Mouse (Mus musculus) testis, adult 2 months (tissue): Measurements from ENCODE around the gene Atp5g3. TPM values are rescaled to one million over a fixed set of nuclear protein-coding genes. Genes with fewer than 3 reads are reported as not detected.

Experiments
- H3K27ac ChIP-seq: fragments of 200-500 bp; 2 replicates; pipeline ENCODE4 v1.5.1; 2012; ENCODE audit warnings: low read depth, low read length; ENCODE audit not compliant: control insufficient read depth, insufficient read depth
- H3K27me3 ChIP-seq: fragments of 200-500 bp; 2 replicates; pipeline ENCODE4 v1.6.1; 2012; ENCODE audit warnings: mild to moderate bottlenecking, low read length, moderate library complexity; ENCODE audit not compliant: control insufficient read depth, insufficient read depth
- H3K36me3 ChIP-seq: fragments of 200-500 bp; 2 replicates; pipeline ENCODE4 v1.6.1; 2012; ENCODE audit warnings: mild to moderate bottlenecking, low read length; ENCODE audit not compliant: control insufficient read depth, insufficient read depth
- H3K4me1 ChIP-seq: fragments of 200-500 bp; 2 replicates; pipeline ENCODE4 v1.6.1; 2012; ENCODE audit warnings: low read length; ENCODE audit not compliant: control insufficient read depth, insufficient read depth
- H3K4me3 ChIP-seq: fragments of 200-500 bp; 2 replicates; pipeline ENCODE4 v1.5.1; 2012; ENCODE audit warnings: low read depth, mild to moderate bottlenecking, low read length, moderate library complexity, mixed read lengths; ENCODE audit not compliant: control insufficient read depth
- CTCF ChIP-seq: fragments of 200-500 bp; IDR thresholded peaks from 2 replicates; pipeline ENCODE4 v1.5.1; 2012; ENCODE audit warnings: low read depth, mild to moderate bottlenecking, inconsistent platforms, low read length, moderate library complexity; ENCODE audit not compliant: control insufficient read depth, insufficient read depth, insufficient replicate concordance
- POLR2A ChIP-seq: fragments of 200-500 bp; IDR thresholded peaks from 2 replicates; pipeline ENCODE4 v1.6.1; 2012; ENCODE audit warnings: low read depth, mild to moderate bottlenecking, inconsistent platforms, low read length, moderate library complexity; ENCODE audit not compliant: control insufficient read depth
- polyA plus RNA-seq: library from polyadenylated mRNA; depleted of rRNA; stranded (reverse); fragments of >200 nt; gene quantifications from 2 replicates; pipeline ENCODE4 v1.2.3, GENCODE M21; 2012

Atp5g3 gene
- polyA plus RNA-seq, 1 experiment = 130 TPM

DNA sequence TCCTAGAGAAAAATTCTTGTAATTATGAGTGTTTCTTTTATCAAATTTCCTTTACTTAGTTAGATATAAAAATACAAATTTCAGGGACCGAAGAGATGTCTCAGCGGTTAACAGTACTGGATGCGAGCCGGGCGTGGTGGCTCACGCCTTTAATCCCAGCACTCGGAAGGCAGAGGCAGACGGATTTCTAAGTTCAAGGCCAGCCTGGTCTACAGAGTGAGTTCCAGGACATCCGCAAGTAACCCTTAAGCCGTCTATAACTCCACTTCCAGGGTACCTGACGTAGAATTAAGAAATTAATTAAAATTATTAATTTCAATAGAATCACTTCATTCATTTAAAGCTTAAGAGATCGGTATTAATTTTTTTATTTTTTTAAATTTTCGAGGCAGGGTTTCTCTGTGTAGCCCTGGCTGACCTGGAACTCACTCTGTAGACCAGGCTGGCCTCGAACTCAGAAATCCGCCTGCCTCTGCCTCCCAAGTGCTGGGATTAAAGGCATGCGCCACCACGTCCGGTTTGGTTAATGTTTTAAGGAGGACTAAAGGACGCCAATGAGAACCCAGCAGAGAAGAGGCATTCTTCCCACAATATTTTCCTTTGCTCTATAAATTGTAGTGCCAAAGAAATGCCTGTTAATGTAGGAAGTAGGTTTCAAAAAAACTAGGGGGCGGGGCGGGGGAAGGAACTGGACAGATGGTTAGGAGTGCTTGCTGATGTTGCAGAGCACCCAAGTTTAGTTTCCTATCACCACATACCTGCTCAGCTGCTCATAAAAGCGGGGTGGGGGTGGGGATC, 17.5 kb downstream of the Atp5g3 start:
- Histone ChIP-seq H3K4me1 (peaks cover 4% of the 10 kb centered on the region), H3K27me3 (no peaks in the 10 kb centered on the region), H3K4me3 (peak overlapping the region; percentile 99), H3K36me3 (no peaks in the 10 kb centered on the region), H3K27ac (no peak overlapping the region)
- TF ChIP-seq POLR2A (no peak), CTCF (no peak)

DNA sequence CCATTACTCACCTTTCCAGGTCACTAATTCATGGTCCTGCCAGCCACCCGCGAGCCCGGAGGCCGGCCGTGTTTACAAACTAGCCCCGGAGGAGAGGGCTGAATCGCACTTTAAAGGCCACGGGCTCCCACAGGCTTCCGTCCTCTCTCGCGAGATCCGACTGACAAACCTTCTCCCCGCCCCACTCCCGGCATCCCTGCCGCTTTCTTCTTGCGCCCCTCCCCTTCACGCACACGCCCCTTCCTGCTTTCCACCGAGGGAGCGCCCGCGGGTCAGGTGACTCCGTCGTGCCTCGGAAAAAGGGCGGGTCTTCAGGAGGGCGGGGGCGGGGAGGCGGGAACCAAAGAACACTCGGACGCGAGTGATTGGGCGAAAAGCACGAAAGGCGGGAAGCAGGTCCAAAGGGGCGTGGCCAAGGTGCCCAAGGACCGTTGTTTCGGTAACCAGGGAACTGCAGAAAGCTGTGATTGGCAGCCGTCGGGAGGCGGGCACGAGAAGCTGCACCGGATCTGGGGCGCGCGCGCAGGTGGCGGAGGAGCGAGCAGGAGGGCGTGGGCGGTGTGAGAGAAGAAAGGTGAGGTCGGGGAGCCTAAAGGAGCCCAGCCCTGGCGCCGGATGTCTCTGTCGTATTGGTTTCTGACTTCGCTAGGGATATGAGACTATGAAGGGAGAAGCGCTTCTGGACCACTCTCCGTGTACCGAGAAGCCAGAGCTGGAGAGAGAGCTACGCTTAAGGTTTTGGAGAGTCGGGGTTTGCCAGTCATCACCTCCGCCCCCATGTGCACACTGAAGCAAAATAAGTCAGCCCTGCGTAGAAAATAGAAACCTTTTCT, 18.4 kb downstream of the Atp5g3 start, which contains the start of gene Atf2:
Atf2 (minus strand) TSS at position 176 of the 833 bp plus-strand sequence.
- Histone ChIP-seq H3K36me3 (no peaks in the 10 kb centered on the region), H3K27me3 (no peaks in the 10 kb centered on the region), H3K4me3 (peak within 1 kb of the TSS; percentile 99), H3K4me1 (peaks cover 4% of the 10 kb centered on the region), H3K27ac (peak within 1 kb of the TSS; percentile 96)
- TF ChIP-seq POLR2A (peak; percentile 70), CTCF (no peak)

GRCm38 (mm10) chr2:73891701-73892463, 19.2 kb downstream of the Atp5g3 start:
- TF ChIP-seq POLR2A (no peak), CTCF (no peak)
- H3K4me1 ChIP-seq = peaks cover 4% of the 10 kb centered on the region
- H3K36me3 ChIP-seq = no peaks in the 10 kb centered on the region
- H3K4me3 ChIP-seq = peak overlapping the region; percentile 99
- H3K27ac ChIP-seq = peak overlapping the region; percentile 96
- H3K27me3 ChIP-seq = no peaks in the 10 kb centered on the region

- no peaks in the 10 kb centered on the region for H3K27me3 ChIP-seq
- no peaks in the 10 kb centered on the region for H3K4me1 ChIP-seq
- no peak overlapping the region for H3K4me3 ChIP-seq
- no peaks in the 10 kb centered on the region; the same call in 1 of the 2 replicates for H3K36me3 ChIP-seq
- H3K27ac ChIP-seq = no peak overlapping the region
- TF ChIP-seq POLR2A = no peak
- no peak for TF ChIP-seq CTCF
Measured at GRCm38 (mm10) chr2:73885997-73886396, 25.1 kb downstream of the Atp5g3 start.

GRCm38 (mm10) chr2:73877891-73878290, 33.2 kb downstream of the Atp5g3 start:
- no peaks in the 10 kb centered on the region for H3K4me1 ChIP-seq
- H3K27me3 ChIP-seq = no peaks in the 10 kb centered on the region
- no peaks in the 10 kb centered on the region for H3K36me3 ChIP-seq
- TF ChIP-seq POLR2A = no peak
- TF ChIP-seq CTCF = no peak
- H3K27ac ChIP-seq = no peak overlapping the region
- H3K4me3 ChIP-seq = no peak overlapping the region

DNA sequence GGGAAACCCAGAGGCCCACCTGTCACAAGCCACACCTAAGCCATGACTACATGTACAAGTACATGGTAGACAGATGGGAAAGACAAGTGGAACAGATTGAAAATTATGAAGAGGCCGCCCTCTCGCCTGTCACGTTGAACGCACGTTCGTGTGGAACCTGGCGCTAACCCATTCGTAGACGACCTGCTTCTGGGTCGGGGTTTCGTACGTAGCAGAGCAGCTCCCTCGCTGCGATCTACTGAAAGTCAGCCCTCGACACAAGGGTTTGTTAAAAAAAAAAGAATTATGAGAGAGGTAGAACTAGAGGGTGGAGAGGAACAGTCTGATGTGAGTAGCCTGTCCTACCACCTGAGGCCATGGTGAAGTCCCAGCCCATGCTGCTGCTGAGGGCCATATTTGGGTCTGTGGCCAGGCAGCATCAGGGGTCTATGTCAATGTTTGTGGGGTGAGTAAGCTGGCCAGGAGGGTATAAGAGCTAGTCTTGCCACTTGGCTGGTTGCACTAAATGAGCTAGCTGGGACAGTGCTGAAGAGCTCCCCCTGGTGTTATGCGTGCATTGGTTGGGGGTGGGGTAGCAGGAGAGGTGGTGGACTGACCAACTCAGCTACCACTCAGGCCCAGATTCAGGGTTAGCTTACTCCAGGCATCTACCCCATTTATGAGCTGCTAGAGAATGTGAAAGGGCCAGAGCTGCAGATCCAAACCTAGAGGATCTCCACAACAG, 43.2 kb downstream of the Atp5g3 start:
- Histone ChIP-seq H3K4me1 (no peaks in the 10 kb centered on the region), H3K27me3 (no peaks in the 10 kb centered on the region), H3K4me3 (no peak overlapping the region), H3K27ac (no peak overlapping the region), H3K36me3 (peaks cover 1% of the 10 kb centered on the region; the same call in 1 of the 2 replicates)
- TF ChIP-seq CTCF (peak; percentile 49; the same call in 1 of the 2 replicates), POLR2A (peak; percentile 22; the same call in 1 of the 2 replicates)
